Mouse (Mus musculus) liver, postnatal 0 days (tissue): ENCODE measurements at regions not wholly inside any gene's neighbourhood (a gene's known extent, or its start where the extent isn't known, plus 50 kb on each side); places are given as distances from the start of the nearest gene placed in this dataset.

Experiments
- ATAC-seq: fragments of 200-750 bp; cut with Nextera tagmentation; 2 replicates; pipeline ENCODE4 v1.8.0; 2017; ENCODE audit warnings: mild to moderate bottlenecking, moderate library complexity
- DNase-seq: peaks from one replicate; pipeline ENCODE4 v3.0.0-alpha.2; 2016
- H3K27ac ChIP-seq: fragments of 300-500 bp; sonication (generic); 2 replicates; pipeline ENCODE4 v1.5.1; 2014; ENCODE audit warnings: antibody characterized with exemption, moderate library complexity, mild to moderate bottlenecking, low read depth
- H3K27me3 ChIP-seq: fragments of 300-500 bp; sonication (generic); 2 replicates; pipeline ENCODE4 v1.6.1; 2014; ENCODE audit warnings: low read length, control low read depth, mixed read lengths; ENCODE audit not compliant: insufficient read depth
- H3K36me3 ChIP-seq: fragments of 300-500 bp; sonication (generic); replicated peaks from 2 replicates; pipeline ENCODE4 v1.6.1; 2014; ENCODE audit warnings: mild to moderate bottlenecking, control low read depth, low read length, moderate library complexity, mixed read lengths; ENCODE audit not compliant: insufficient read depth
- H3K4me1 ChIP-seq: fragments of 300-500 bp; sonication (generic); 2 replicates; pipeline ENCODE4 v1.6.1; 2014; ENCODE audit warnings: antibody characterized with exemption, mild to moderate bottlenecking, control low read depth; ENCODE audit not compliant: insufficient read depth
- H3K4me2 ChIP-seq: fragments of 300-500 bp; sonication (generic); 2 replicates; pipeline ENCODE4 v1.6.1; 2014; ENCODE audit warnings: low read depth, mild to moderate bottlenecking, low read length, moderate library complexity, mixed read lengths
- H3K4me3 ChIP-seq: fragments of 300-500 bp; sonication (generic); 2 replicates; pipeline ENCODE4 v1.5.1; 2014; ENCODE audit warnings: low read depth, low read length
- H3K9ac ChIP-seq: fragments of 300-500 bp; sonication (generic); replicated peaks from 2 replicates; pipeline ENCODE4 v1.6.1; 2014; ENCODE audit warnings: mild to moderate bottlenecking, moderate library complexity
- H3K9me3 ChIP-seq: fragments of 300-500 bp; sonication (generic); 2 replicates; pipeline ENCODE4 v1.6.1; 2016; ENCODE audit warnings: mild to moderate bottlenecking, control low read depth, low read length, mixed read lengths
- CTCF ChIP-seq: sonication (generic); IDR thresholded peaks from 2 replicates; pipeline ENCODE4 v1.5.1; 2016; ENCODE audit warnings: antibody characterized with exemption, low read depth
- EP300 ChIP-seq: IDR thresholded peaks from 2 replicates; pipeline ENCODE4 v1.6.1; 2016; ENCODE audit warnings: antibody characterized with exemption, low read depth, mild to moderate bottlenecking
- WGBS: fragments of 180-500 bp; shearing (Covaris S2); extraction: QIAGEN DNeasy Blood & Tissue Kit; methylation state at CpG from one replicate; pipeline ENCODE4 v1.1.7; 2014; ENCODE audit not compliant: insufficient replicate concordance; 5-methylcytosine and 5-hydroxymethylcytosine counted together

DNA sequence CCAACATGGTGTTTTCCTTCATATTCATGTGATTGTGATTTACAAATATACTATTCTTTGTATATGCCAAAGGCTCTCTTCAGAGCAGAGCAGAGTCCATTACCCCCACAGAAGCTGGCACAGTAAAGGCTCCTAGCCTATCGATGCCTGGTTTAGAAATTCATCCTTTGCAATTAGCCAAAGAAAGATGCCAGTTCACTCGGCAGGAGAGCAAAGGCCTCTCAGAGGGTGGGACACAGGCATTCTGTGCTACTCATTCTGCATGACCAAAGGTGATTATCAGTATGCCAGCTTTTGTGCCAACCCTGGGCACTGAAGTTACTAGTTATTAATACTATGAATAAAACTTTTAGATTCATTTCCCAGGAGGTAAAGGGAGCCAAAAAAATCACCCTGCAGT is 324.6 kb downstream of the Osr1 start:
- Histone ChIP-seq H3K4me1 (no peaks in the 10 kb centered on the region), H3K27me3 (no peaks in the 10 kb centered on the region), H3K4me2 (no peak overlapping the region), H3K9me3 (no peaks in the 10 kb centered on the region), H3K27ac (no peak overlapping the region), H3K36me3 (no peaks in the 10 kb centered on the region), H3K4me3 (no peak overlapping the region), H3K9ac (no peak overlapping the region)
- ATAC-seq = no peak
- DNase-seq = no peak
- TF ChIP-seq CTCF (no peak), EP300 (no peak)
- WGBS = 73% methylated on average over 2 of the region's 2 CpGs

- DNase-seq = no peak
- TF ChIP-seq CTCF (no peak), EP300 (no peak)
- H3K9ac ChIP-seq = no peak overlapping the region
Measured at GRCm38 (mm10) chr12:9897980-9898379, 328.1 kb downstream of the Osr1 start.

GRCm38 (mm10) chr12:9898420-9898819 is 328.5 kb downstream of the Osr1 start:
- H3K36me3 ChIP-seq = no peaks in the 10 kb centered on the region
- ATAC-seq (no peak), DNase-seq (no peak)
- no peaks in the 10 kb centered on the region for H3K27me3 ChIP-seq
- H3K9ac ChIP-seq = no peak overlapping the region
- no peaks in the 10 kb centered on the region for H3K4me1 ChIP-seq
- TF ChIP-seq EP300 (no peak), CTCF (no peak)
- H3K4me3 ChIP-seq = no peak overlapping the region
- H3K9me3 ChIP-seq = no peaks in the 10 kb centered on the region
- 36% methylated on average over 3 of the region's 3 CpGs for WGBS
- H3K27ac ChIP-seq = no peak overlapping the region
- H3K4me2 ChIP-seq = no peak overlapping the region

More at GRCm38 (mm10) chr12:9897980-9898379, 328.1 kb downstream of the Osr1 start:
- 67% methylated on average over 6 of the region's 6 CpGs for WGBS
- Histone ChIP-seq H3K27ac (no peak overlapping the region), H3K4me3 (no peak overlapping the region), H3K9me3 (no peaks in the 10 kb centered on the region), H3K4me2 (no peak overlapping the region), H3K36me3 (no peaks in the 10 kb centered on the region), H3K27me3 (no peaks in the 10 kb centered on the region), H3K4me1 (no peaks in the 10 kb centered on the region)
- ATAC-seq = no peak

- TF ChIP-seq EP300 = no peak
- no peak for TF ChIP-seq CTCF
- H3K27me3 ChIP-seq = no peaks in the 10 kb centered on the region
- H3K9ac ChIP-seq = no peak overlapping the region
- no peaks in the 10 kb centered on the region for H3K4me1 ChIP-seq
- no peak overlapping the region for H3K4me3 ChIP-seq
- H3K9me3 ChIP-seq = no peaks in the 10 kb centered on the region
- H3K4me2 ChIP-seq = no peak overlapping the region
- H3K27ac ChIP-seq = no peak overlapping the region
- 63% methylated on average over 2 of the region's 2 CpGs for WGBS
- DNase-seq = no peak
- no peak for ATAC-seq
- H3K36me3 ChIP-seq = no peaks in the 10 kb centered on the region
Measured at GRCm38 (mm10) chr12:9901948-9902347, 332.0 kb downstream of the Osr1 start.

GRCm38 (mm10) chr12:9903702-9904231 is 333.9 kb downstream of the Osr1 start:
- Histone ChIP-seq H3K4me2 (no peak overlapping the region), H3K36me3 (no peaks in the 10 kb centered on the region), H3K27ac (no peak overlapping the region), H3K4me1 (no peaks in the 10 kb centered on the region), H3K9ac (no peak overlapping the region), H3K9me3 (no peaks in the 10 kb centered on the region), H3K4me3 (no peak overlapping the region), H3K27me3 (no peaks in the 10 kb centered on the region)
- DNase-seq (no peak), ATAC-seq (no peak)
- whole genome bisulfite sequencing = 53% methylated on average over 2 of the region's 2 CpGs
- TF ChIP-seq CTCF = no peak
- no peak for TF ChIP-seq EP300

DNA sequence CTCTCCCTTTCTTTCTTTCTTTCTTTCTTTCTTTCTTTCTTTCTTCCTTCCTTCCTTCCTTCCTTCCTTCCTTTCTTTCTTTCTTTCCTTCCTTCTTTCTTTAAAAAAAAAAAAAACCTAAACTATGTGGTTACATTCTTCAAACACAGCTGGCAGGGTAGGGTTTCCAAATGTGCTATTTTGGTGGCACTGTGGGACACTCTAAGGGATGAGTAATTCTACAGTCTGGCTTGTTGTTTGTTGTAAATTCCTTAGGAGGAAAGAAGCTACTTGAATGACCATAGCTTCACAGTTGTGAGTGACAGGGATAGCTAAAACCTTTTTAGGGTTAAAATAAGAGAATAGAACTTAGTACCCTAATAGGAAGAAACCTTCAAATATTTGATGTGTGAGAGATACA is 342.4 kb downstream of the Osr1 start:
- Histone ChIP-seq H3K27ac (no peak overlapping the region), H3K4me1 (no peaks in the 10 kb centered on the region), H3K9me3 (no peaks in the 10 kb centered on the region), H3K36me3 (no peaks in the 10 kb centered on the region), H3K27me3 (no peaks in the 10 kb centered on the region), H3K4me2 (no peak overlapping the region), H3K4me3 (no peak overlapping the region), H3K9ac (no peak overlapping the region)
- ATAC-seq (no peak), DNase-seq (no peak)
- TF ChIP-seq CTCF (no peak), EP300 (no peak)

- WGBS = 57% methylated on average over 7 of the region's 7 CpGs
- TF ChIP-seq EP300 = no peak
- TF ChIP-seq CTCF = no peak
- H3K9ac ChIP-seq = no peak overlapping the region
- H3K4me2 ChIP-seq = no peak overlapping the region
- ATAC-seq (no peak), DNase-seq (no peak)
- H3K36me3 ChIP-seq = no peaks in the 10 kb centered on the region
- no peak overlapping the region for H3K4me3 ChIP-seq
- H3K9me3 ChIP-seq = no peaks in the 10 kb centered on the region
- H3K4me1 ChIP-seq = no peaks in the 10 kb centered on the region
- no peaks in the 10 kb centered on the region for H3K27me3 ChIP-seq
- H3K27ac ChIP-seq = no peak overlapping the region
Measured at GRCm38 (mm10) chr12:9915726-9916140, 345.8 kb downstream of the Osr1 start.
